Mouse (Mus musculus): ENCODE data around the gene Edrf1. TPM values are rescaled to one million over a fixed set of nuclear protein-coding genes. Genes with fewer than 3 reads are reported as not detected.

Edrf1 gene
- polyA plus RNA-seq (2015; fragmentation: Nextera tagmentation; extraction: Ambion mirVana) = 8.3 and 11.4 TPM in 2 replicates

DNA sequence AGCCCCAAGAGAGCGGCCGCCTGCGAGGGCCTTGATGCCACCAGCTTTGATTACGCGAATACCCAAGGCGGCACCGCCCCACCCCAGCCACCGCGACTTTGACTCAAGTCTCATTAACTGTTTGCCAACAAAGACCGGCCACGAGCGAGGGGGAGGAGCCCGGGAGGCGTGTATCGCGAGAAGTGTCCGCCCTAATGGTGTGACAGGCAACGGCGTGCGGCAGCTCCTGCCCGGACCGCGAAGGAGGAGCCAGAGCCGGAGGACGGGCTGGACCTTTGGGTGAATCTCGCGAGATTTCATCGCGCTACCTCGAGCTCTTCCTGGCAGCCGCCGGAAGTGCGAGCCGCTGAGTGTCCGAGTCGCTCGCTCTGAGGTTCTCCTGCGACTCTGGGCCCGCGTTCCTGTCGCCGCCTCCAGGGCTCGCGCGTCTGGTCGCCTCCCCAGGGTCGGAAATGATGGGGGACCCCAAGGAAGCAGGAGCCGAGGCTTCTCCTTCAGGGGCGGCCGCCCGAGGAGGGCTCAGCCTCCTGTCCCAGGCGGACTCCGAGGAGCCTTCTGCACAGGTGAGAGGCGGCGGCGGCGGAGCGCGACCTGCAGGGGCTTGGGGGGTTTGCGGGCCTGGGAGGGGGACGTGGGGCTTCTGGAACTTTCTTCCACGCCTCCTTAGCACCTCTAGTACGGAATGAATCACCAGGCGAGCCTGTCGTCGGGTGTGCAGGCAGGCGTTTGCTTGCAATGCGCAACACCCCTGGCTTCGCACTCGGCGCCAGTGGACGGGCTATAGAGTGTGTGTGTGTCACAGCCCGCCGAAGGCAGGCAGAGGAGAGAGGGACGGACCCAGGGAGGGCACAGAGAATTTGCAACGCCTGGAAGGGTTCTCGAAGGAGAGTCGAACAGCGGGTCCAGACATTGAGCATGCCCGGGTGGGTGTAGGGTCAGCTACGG, at the start of gene Edrf1:
Gene Edrf1, plus strand, starts transcription at position 183 of the 945 bp plus-strand sequence.
- Histone ChIP-seq H3K27me3 (no peaks in the 10 kb centered on the region), H3K4me3 (replicated peaks) (peak within 1 kb of the TSS; percentile 90), H3K27ac (replicated peaks) (peak within 1 kb of the TSS; percentile 86), H3K9ac (peak within 1 kb of the TSS; percentile 94), H3K4me1 (replicated peaks) (peaks cover 20% of the 10 kb centered on the region), H3K36me3 (replicated peaks) (peaks cover 31% of the 10 kb centered on the region), H3K4me2 (peak within 1 kb of the TSS; percentile 97), H3K9me3 (replicated peaks) (no peaks in the 10 kb centered on the region)
- under 1% methylated on average over 81 of the region's 81 CpGs for WGBS (ENCODE audit: insufficient replicate concordance)
- peak; percentile 97 for ATAC-seq (ENCODE audit: insufficient read depth)

DNA sequence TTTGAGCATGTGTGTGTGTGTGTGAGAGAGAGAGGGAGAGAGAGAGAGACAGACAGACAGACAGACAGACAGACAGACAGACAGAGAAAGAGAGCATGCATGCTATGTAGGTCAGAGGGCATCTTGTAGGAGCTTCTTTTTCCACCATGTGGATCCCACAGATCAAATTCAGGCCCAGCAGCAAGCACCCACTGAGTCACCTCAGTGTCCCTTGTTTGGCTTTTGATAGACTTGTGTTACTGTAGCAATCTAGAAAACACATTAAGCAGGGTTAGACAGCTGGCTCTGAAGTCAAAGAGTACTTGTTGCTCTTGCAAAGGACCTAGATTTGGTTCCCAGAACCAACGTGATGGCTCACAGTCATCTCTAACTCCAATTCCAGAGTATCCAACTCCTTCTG, 45.6 kb upstream of the Edrf1 start:
- no peak for ATAC-seq (ENCODE audit: insufficient read depth)
- H3K27me3 ChIP-seq = no peaks in the 10 kb centered on the region
- no peaks in the 10 kb centered on the region for H3K36me3 ChIP-seq (replicated peaks)
- no peaks in the 10 kb centered on the region for H3K4me1 ChIP-seq (replicated peaks)
- H3K9ac ChIP-seq = no peak overlapping the region
- H3K4me3 ChIP-seq (replicated peaks) = no peak overlapping the region
- WGBS (ENCODE audit: insufficient replicate concordance) = 40% methylated on average over 1 of the region's 1 CpGs
- H3K4me2 ChIP-seq = no peak overlapping the region
- H3K27ac ChIP-seq (replicated peaks) = no peak overlapping the region
- no peaks in the 10 kb centered on the region for H3K9me3 ChIP-seq (replicated peaks)

DNA sequence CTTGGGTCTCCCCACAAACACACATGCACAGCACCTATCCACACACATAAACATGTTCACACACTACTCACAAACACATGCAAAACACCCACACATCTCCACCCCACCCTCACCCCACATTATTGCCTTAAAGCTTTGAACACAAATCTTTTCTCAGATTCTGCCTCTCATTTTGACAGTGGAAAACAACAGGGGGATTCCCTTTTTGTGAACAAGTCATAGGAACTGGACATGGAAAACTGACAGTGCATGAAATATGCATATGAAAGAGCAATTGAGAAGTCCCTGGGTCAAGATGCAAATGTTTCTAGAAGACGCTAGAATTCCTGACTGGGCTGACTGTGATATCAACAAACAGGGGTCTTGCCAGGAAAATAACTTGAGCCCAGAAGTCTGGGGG, 36.8 kb upstream of the Edrf1 start:
- ATAC-seq (ENCODE audit: insufficient read depth) = no peak
- Histone ChIP-seq H3K4me1 (replicated peaks) (no peaks in the 10 kb centered on the region), H3K9ac (no peak overlapping the region), H3K27ac (replicated peaks) (no peak overlapping the region), H3K27me3 (no peaks in the 10 kb centered on the region), H3K4me3 (replicated peaks) (no peak overlapping the region), H3K36me3 (replicated peaks) (no peaks in the 10 kb centered on the region), H3K4me2 (no peak overlapping the region), H3K9me3 (replicated peaks) (no peaks in the 10 kb centered on the region)
- 67% methylated on average over 1 of the region's 1 CpGs for WGBS (ENCODE audit: insufficient replicate concordance)

DNA sequence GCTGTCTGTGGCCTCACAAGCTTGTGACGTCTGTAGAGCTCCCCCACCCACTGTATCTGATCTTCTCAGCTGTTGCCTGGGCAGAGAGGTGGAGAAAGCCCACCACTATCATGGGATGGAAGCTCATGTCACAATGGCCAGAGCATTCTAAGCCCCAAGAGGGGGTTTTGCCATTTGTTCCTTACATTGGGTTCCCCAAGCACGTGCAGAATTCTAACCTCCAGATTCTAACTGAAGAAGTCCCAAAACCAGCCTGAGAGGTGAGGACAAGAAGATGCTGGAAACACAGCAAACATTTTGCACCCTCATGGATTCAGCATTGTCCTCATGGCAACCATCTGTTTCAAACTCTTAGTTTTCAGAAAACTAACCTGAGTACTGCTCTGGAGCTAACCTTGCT, 35.3 kb upstream of the Edrf1 start, which contains the start of gene Tex36:
Gene Tex36, minus strand, starts transcription at position 101 of the 400 bp plus-strand sequence.
- no peak within 1 kb of the TSS for H3K4me2 ChIP-seq
- H3K9me3 ChIP-seq (replicated peaks) = no peaks in the 10 kb centered on the region
- ATAC-seq (ENCODE audit: insufficient read depth) = no peak
- no peaks in the 10 kb centered on the region for H3K36me3 ChIP-seq (replicated peaks)
- 16% methylated on average over 2 of the region's 2 CpGs for WGBS (ENCODE audit: insufficient replicate concordance)
- H3K4me1 ChIP-seq (replicated peaks) = no peaks in the 10 kb centered on the region
- no peak within 1 kb of the TSS for H3K27ac ChIP-seq (replicated peaks)
- no peaks in the 10 kb centered on the region for H3K27me3 ChIP-seq
- no peak within 1 kb of the TSS for H3K9ac ChIP-seq
- H3K4me3 ChIP-seq (replicated peaks) = no peak within 1 kb of the TSS

DNA sequence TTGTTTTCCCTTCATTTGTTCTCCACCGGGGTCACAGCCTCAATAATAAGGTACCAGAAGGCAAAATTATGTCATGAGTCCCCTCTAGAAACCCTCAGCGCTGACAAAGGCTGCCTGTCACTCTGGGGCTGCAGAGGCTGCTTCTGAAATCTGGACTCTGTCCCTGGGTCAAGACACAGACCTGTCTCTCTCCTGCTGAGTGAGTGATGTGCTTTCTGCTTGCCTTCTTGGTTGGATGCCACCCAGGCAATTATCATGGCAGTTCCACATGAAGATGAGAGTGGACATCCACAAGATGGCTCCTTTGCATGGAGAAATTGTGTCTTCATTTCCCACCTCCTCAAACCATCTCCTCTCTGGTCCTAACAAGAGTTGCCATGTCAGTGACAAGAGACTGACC, 34.2 kb upstream of the Edrf1 start:
- Histone ChIP-seq H3K4me3 (replicated peaks) (no peak overlapping the region), H3K36me3 (replicated peaks) (no peaks in the 10 kb centered on the region), H3K9ac (no peak overlapping the region), H3K4me2 (no peak overlapping the region), H3K27me3 (no peaks in the 10 kb centered on the region), H3K9me3 (replicated peaks) (no peaks in the 10 kb centered on the region), H3K27ac (replicated peaks) (no peak overlapping the region), H3K4me1 (replicated peaks) (no peaks in the 10 kb centered on the region)
- WGBS (ENCODE audit: insufficient replicate concordance) = 60% methylated on average over 2 of the region's 2 CpGs
- no peak for ATAC-seq (ENCODE audit: insufficient read depth)

DNA sequence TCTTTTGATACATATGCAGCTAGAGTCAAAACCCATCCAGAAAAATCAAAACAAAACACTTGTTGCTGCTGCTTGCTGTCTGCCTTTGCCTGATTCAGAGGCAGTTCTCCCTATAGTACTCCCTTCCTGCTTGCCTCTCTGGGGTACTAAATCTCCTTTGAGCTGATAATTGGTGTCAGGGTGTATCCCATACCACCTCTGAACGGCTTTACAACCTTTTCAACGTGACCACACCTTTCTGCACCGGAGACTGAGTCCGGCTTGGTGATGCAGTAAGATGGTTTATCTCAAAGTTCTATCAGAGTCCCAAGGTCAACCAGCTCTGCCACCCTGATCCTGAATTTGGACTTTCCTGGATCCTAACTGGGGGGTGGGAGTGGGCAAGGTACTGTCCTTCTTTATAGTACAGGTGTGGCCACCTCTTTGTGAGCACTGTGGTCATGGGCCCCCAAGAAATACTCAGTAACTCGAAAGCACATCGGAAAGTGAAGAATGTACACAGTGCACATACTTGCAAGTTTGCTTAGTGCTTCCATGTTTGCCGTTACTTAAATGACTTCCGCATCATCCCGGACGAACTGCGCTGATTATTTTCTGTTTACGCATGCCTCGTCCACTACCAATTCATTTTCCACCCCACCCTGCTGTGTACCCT, 32.8 kb upstream of the Edrf1 start:
- Histone ChIP-seq H3K36me3 (replicated peaks) (no peaks in the 10 kb centered on the region), H3K4me1 (replicated peaks) (no peaks in the 10 kb centered on the region), H3K9ac (no peak overlapping the region), H3K4me2 (no peak overlapping the region), H3K9me3 (replicated peaks) (no peaks in the 10 kb centered on the region), H3K27me3 (no peaks in the 10 kb centered on the region), H3K27ac (replicated peaks) (no peak overlapping the region), H3K4me3 (replicated peaks) (no peak overlapping the region)
- ATAC-seq (ENCODE audit: insufficient read depth) = no peak
- 65% methylated on average over 13 of the region's 13 CpGs for WGBS (ENCODE audit: insufficient replicate concordance)

DNA sequence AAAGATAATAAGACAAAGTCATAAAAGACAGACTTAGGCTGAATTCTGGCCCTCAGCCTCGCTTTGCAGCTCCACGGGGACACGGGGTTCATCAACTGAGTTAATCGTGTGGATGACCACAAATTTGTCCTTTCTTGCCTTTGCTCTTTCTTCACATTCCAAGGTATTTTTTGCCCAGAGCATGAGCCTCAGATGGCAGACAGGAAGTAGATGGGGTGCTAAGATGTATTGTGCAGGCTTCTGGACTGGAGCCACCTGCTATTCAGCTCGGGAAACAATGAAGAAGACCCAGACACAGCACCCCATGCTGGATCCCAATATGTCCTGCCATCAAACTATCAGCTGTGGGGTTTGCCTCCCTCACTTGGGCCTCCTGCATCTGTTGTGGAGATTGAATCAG, 30.0 kb upstream of the Edrf1 start:
- H3K27me3 ChIP-seq = no peaks in the 10 kb centered on the region
- H3K27ac ChIP-seq (replicated peaks) = no peak overlapping the region
- H3K9ac ChIP-seq = no peak overlapping the region
- no peaks in the 10 kb centered on the region for H3K4me1 ChIP-seq (replicated peaks)
- H3K9me3 ChIP-seq (replicated peaks) = no peaks in the 10 kb centered on the region
- no peak overlapping the region for H3K4me2 ChIP-seq
- WGBS (ENCODE audit: insufficient replicate concordance) = 58% methylated on average over 5 of the region's 5 CpGs
- no peaks in the 10 kb centered on the region for H3K36me3 ChIP-seq (replicated peaks)
- H3K4me3 ChIP-seq (replicated peaks) = no peak overlapping the region
- no peak for ATAC-seq (ENCODE audit: insufficient read depth)

DNA sequence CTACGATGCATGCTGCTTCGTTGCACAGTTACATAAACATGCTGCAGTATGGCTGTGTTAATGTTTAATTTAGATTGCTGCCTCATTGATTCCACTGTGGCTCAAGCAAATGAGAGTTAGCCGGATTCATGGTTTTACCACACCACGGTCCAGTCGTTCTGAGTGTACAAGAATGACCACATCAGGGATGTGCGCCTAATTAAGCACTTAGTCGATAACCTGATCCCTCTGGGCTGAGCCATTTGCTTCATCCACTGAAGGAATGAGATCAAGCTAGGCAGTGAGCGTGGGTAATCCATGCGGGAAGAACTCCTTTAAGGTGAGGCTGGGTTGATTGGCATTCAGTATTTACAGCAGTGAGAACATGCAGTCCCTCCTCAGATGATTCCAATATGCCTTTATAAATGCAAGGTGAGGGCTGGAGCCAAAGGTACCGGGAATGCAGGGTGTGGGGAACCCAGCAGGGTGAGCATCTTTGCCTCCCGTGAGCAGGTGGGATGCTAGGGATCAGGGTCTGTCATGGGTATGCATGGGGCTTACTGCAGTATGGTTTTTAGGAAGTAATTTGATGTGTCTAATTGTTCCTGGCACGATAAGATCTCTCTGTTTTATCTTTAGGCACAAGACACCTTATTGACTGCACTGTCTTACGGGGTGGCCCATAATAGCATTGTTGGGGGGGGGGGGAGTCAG, 29.3 kb upstream of the Edrf1 start:
- H3K27me3 ChIP-seq = no peaks in the 10 kb centered on the region
- H3K36me3 ChIP-seq (replicated peaks) = no peaks in the 10 kb centered on the region
- H3K27ac ChIP-seq (replicated peaks) = no peak overlapping the region
- H3K9ac ChIP-seq = no peak overlapping the region
- H3K4me1 ChIP-seq (replicated peaks) = no peaks in the 10 kb centered on the region
- no peak overlapping the region for H3K4me3 ChIP-seq (replicated peaks)
- no peaks in the 10 kb centered on the region for H3K9me3 ChIP-seq (replicated peaks)
- no peak for ATAC-seq (ENCODE audit: insufficient read depth)
- no peak overlapping the region for H3K4me2 ChIP-seq
- WGBS (ENCODE audit: insufficient replicate concordance) = 62% methylated on average over 13 of the region's 13 CpGs

DNA sequence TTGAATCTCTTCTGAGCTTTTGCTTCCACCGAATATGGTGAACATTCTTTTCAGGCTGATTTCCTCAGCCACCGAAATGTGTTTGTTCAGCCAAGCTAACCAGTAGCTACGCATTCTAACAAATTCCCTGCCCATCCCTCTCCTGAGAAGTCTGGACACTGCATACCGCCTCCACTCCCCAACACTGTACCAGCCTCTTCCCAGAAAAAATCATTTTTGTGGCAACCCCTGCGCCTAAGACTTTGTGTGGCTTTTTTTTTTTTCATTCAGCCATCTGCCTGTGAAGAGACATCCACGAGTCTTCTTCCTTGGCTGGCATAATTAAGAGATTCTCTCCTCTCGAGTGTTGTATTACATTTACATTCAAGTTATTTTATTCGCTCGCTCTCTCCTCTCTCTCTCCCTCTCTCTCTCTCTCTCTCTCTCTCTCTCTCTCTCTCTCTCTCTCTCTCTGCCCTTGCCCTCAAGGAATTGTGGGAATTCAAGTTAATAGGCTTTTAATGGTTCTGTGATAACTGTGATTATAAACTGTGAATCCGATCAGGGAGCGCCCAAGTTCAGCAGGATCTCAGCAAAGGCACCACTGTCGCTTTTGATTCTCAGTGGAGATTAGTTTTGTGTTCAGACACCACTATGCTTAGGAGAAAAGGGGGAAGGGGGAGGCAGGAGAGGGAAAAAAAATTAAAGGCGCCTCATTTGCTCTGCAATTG, 28.6 kb upstream of the Edrf1 start:
- H3K9me3 ChIP-seq (replicated peaks) = no peaks in the 10 kb centered on the region
- no peaks in the 10 kb centered on the region for H3K27me3 ChIP-seq
- ATAC-seq (ENCODE audit: insufficient read depth) = no peak
- no peak overlapping the region for H3K9ac ChIP-seq
- no peaks in the 10 kb centered on the region for H3K36me3 ChIP-seq (replicated peaks)
- H3K4me1 ChIP-seq (replicated peaks) = no peaks in the 10 kb centered on the region
- H3K27ac ChIP-seq (replicated peaks) = no peak overlapping the region
- 65% methylated on average over 13 of the region's 13 CpGs for WGBS (ENCODE audit: insufficient replicate concordance)
- H3K4me3 ChIP-seq (replicated peaks) = no peak overlapping the region
- H3K4me2 ChIP-seq = no peak overlapping the region

DNA sequence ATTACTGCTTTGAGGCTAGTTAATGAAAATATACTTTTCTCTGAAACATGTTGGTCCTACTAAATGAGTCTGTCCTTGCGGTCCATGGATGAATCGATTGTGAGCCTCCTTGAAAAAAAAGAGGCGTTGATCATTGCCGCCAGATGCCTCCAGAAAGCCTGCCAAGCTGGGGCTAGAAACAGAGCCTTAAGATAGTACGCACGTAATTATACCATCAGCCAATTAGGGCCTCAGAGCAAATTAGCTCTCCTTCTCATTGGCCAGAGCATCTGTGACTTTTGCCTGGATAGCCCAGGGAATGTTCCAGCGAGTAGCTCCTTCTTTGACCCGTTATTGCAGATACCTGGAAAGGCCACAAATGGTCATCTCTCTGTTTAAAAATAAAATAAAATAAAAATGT, 27.8 kb upstream of the Edrf1 start:
- H3K27me3 ChIP-seq = no peaks in the 10 kb centered on the region
- no peak overlapping the region for H3K27ac ChIP-seq (replicated peaks)
- no peaks in the 10 kb centered on the region for H3K36me3 ChIP-seq (replicated peaks)
- no peak overlapping the region for H3K9ac ChIP-seq
- H3K4me1 ChIP-seq (replicated peaks) = no peaks in the 10 kb centered on the region
- H3K4me2 ChIP-seq = no peak overlapping the region
- H3K9me3 ChIP-seq (replicated peaks) = no peaks in the 10 kb centered on the region
- no peak for ATAC-seq (ENCODE audit: insufficient read depth)
- 70% methylated on average over 8 of the region's 8 CpGs for WGBS (ENCODE audit: insufficient replicate concordance)
- no peak overlapping the region for H3K4me3 ChIP-seq (replicated peaks)

All from liver, embryonic 15.5 days (tissue).